Mouse (Mus musculus) heart, embryonic 11.5 days (tissue): ENCODE data around the gene Phf2. TPM values are rescaled to one million over a fixed set of nuclear protein-coding genes. Genes with fewer than 3 reads are reported as not detected.
A peak's percentile ranks its signal among the peaks of the same experiment; 100 is the strongest.

Source experiments
- ATAC-seq: fragments of 200-750 bp; cut with Nextera tagmentation; replicated peaks from 2 replicates; pipeline ENCODE4 v1.8.0; 2017; ENCODE audit warnings: moderate library complexity; ENCODE audit not compliant: insufficient number of reproducible peaks, low FRiP score, low TSS enrichment
- H3K27ac ChIP-seq: fragments of 300-500 bp; sonication (generic); 2 replicates; pipeline ENCODE4 v1.5.1; 2014; ENCODE audit warnings: mild to moderate bottlenecking, low read depth, low read length
- H3K27me3 ChIP-seq: fragments of 300-500 bp; sonication (generic); 2 replicates; pipeline ENCODE4 v1.6.1; 2014; ENCODE audit warnings: mild to moderate bottlenecking, low read length, mixed read lengths; ENCODE audit not compliant: control insufficient read depth, insufficient read depth
- H3K36me3 ChIP-seq: fragments of 300-500 bp; sonication (generic); 2 replicates; pipeline ENCODE4 v1.6.1; 2014; ENCODE audit warnings: mild to moderate bottlenecking, low read length, moderate library complexity, mixed read lengths; ENCODE audit not compliant: control insufficient read depth, insufficient read depth
- H3K4me1 ChIP-seq: fragments of 300-500 bp; sonication (generic); 2 replicates; pipeline ENCODE4 v1.6.1; 2014; ENCODE audit warnings: low read length; ENCODE audit not compliant: control insufficient read depth, insufficient read depth
- H3K4me2 ChIP-seq: fragments of 300-500 bp; sonication (generic); 2 replicates; pipeline ENCODE4 v1.6.1; 2014; ENCODE audit warnings: mild to moderate bottlenecking, moderate library complexity
- H3K4me3 ChIP-seq: fragments of 300-500 bp; sonication (generic); 2 replicates; pipeline ENCODE4 v1.5.1; 2014; ENCODE audit warnings: low read depth, low read length
- H3K9ac ChIP-seq: fragments of 300-500 bp; sonication (generic); 2 replicates; pipeline ENCODE4 v1.6.1; 2014; ENCODE audit warnings: mild to moderate bottlenecking, low read depth, low read length, moderate library complexity
- H3K9me3 ChIP-seq: fragments of 300-500 bp; sonication (generic); replicated peaks from 2 replicates; pipeline ENCODE4 v1.6.1; 2016; ENCODE audit warnings: low read length; ENCODE audit not compliant: control insufficient read depth
- WGBS: fragments of 180-500 bp; shearing (Covaris S2); extraction: QIAGEN DNeasy Blood & Tissue Kit; methylation state at CpG from one replicate; pipeline ENCODE4 v1.1.7; 2014; ENCODE audit not compliant: insufficient replicate concordance; 5-methylcytosine and 5-hydroxymethylcytosine counted together
- polyA plus RNA-seq: library from polyadenylated mRNA; unstranded; fragments of >200 nt; fragmentation: Nextera tagmentation; extraction: Ambion mirVana; gene quantifications from 2 replicates; pipeline ENCODE4 v1.2.1, GENCODE M21; 2014

Gene Phf2
- polyA plus RNA-seq, 1 experiment from 2014 or later, result 7.5 TPM

GRCm38 (mm10) chr13:48890260-48890960, 19.5 kb upstream of the Phf2 start:
- H3K27ac ChIP-seq, result no peak overlapping the region
- ATAC-seq, result no peak
- no peak overlapping the region for H3K9ac ChIP-seq
- H3K4me3 ChIP-seq, result no peak overlapping the region
- no peaks in the 10 kb centered on the region for H3K27me3 ChIP-seq
- no peaks in the 10 kb centered on the region for H3K9me3 ChIP-seq
- H3K4me2 ChIP-seq, result no peak overlapping the region
- H3K4me1 ChIP-seq, result no peaks in the 10 kb centered on the region
- H3K36me3 ChIP-seq, result peaks cover 41% of the 10 kb centered on the region
- 79% methylated on average over 4 of the region's 4 CpGs for WGBS

DNA sequence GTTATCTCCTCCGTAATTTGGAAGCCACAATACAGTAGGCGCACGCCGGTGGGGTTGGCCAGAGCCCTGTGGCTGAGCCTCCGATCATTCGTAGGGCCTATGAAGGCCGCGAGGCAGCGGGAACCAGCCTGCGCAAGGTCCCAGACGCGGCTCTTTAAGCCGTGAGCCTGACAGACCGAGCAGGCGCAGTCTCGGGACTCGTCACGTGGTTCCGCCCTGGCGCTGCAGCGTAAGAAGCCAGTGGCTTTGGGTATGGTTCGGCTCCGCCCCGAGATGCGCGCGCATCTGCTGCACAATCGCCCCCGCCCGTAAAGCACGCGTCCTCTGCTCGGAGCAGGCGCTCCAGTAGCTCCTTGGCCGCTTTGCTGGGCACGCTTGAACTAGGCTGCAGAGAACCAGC, 7.6 kb upstream of the Phf2 start:
- H3K4me3 ChIP-seq, result peak overlapping the region; percentile 37
- H3K9me3 ChIP-seq, result no peaks in the 10 kb centered on the region
- H3K27ac ChIP-seq, result peak overlapping the region; percentile 78
- H3K9ac ChIP-seq, result peak overlapping the region; percentile 76
- peaks cover 14% of the 10 kb centered on the region for H3K36me3 ChIP-seq
- peaks cover 6% of the 10 kb centered on the region; the same call in 1 of the 2 replicates for H3K4me1 ChIP-seq
- ATAC-seq, result peak; percentile 99
- H3K4me2 ChIP-seq, result peak overlapping the region; percentile 69
- no peaks in the 10 kb centered on the region for H3K27me3 ChIP-seq
- WGBS, result under 1% methylated on average over 36 of the region's 36 CpGs

DNA sequence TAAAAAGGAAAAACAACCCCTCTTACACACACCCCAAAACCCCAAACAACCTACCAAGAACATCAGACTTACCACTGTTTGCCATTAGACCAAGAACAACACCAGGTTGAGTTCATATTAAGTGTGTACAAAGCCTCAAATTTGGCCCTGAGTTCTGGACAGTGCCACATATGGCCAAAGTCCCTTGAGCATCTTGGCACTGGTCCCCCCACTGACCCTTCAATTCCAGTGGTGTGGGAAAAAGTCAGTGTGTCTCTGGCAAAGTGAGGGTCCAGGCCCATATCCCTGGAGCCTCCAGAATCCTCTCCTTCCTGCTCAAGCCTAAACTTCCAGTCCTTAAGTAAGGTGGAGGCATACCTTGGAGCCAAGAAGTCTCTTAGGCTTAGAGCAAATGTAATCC, 6.9 kb upstream of the Phf2 start:
- no peak overlapping the region for H3K4me3 ChIP-seq
- peak overlapping the region; percentile 76 for H3K9ac ChIP-seq
- peaks cover 14% of the 10 kb centered on the region; the same call in 1 of the 2 replicates for H3K36me3 ChIP-seq
- no peaks in the 10 kb centered on the region for H3K27me3 ChIP-seq
- no peak for ATAC-seq
- no peaks in the 10 kb centered on the region for H3K9me3 ChIP-seq
- peak overlapping the region; percentile 69 for H3K4me2 ChIP-seq
- H3K27ac ChIP-seq, result no peak overlapping the region
- peaks cover 6% of the 10 kb centered on the region; the same call in 1 of the 2 replicates for H3K4me1 ChIP-seq

- Histone ChIP-seq H3K27ac (no peak overlapping the region), H3K36me3 (0 out of 2 replicates have a peak, but pooled peaks cover 2% of the 10 kb centered on the region), H3K9me3 (no peaks in the 10 kb centered on the region), H3K4me3 (no peak overlapping the region), H3K27me3 (no peaks in the 10 kb centered on the region), H3K4me1 (peaks cover 23% of the 10 kb centered on the region), H3K9ac (no peak overlapping the region), H3K4me2 (no peak overlapping the region)
- no peak for ATAC-seq
- WGBS, result 66% methylated on average over 5 of the region's 5 CpGs
These were observed 1.8 kb upstream of the Phf2 start for GRCm38 (mm10) chr13:48872726-48873125.

DNA sequence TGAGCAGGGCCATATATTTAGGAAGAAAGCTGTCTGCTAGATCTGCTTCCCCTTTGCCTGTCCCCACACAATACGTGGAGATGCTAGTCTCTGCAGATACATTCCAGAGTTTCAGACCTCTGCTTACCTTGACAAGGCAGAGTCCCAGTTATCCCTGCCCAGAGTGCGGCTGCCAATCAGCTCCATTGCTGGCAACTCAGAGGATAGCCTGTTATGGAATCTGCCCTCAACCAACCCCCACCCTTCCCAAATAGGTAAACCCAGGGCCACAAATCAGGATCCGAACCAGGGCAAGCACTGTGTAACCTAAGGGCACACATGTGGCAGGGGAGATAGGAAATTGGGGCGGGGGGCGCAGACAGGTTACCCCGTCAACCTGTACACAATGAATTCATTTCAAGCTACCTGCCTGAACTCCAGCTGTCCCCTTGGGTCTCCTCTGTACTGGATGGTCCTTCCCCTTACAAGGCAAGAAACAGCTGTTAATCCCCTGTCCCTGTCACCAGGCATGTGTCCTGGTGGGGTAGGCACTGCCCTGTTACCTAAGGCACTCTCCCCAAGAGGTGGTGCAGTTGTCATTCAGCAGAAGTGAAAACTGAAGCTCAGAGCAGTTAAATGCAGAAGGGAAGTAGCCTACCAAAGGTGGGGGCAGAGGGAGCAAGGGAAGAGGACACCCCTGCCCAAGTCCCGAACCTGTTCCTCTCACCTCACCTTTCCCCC, 1.1 kb upstream of the Phf2 start:
- Histone ChIP-seq H3K27me3 (no peaks in the 10 kb centered on the region), H3K4me2 (peak overlapping the region; percentile 96), H3K4me3 (peak overlapping the region; percentile 93), H3K27ac (no peak overlapping the region), H3K36me3 (0 out of 2 replicates have a peak, but pooled peaks cover 2% of the 10 kb centered on the region), H3K9ac (peak overlapping the region; percentile 98), H3K4me1 (peaks cover 25% of the 10 kb centered on the region), H3K9me3 (no peaks in the 10 kb centered on the region)
- 65% methylated on average over 7 of the region's 7 CpGs for WGBS
- no peak for ATAC-seq

DNA sequence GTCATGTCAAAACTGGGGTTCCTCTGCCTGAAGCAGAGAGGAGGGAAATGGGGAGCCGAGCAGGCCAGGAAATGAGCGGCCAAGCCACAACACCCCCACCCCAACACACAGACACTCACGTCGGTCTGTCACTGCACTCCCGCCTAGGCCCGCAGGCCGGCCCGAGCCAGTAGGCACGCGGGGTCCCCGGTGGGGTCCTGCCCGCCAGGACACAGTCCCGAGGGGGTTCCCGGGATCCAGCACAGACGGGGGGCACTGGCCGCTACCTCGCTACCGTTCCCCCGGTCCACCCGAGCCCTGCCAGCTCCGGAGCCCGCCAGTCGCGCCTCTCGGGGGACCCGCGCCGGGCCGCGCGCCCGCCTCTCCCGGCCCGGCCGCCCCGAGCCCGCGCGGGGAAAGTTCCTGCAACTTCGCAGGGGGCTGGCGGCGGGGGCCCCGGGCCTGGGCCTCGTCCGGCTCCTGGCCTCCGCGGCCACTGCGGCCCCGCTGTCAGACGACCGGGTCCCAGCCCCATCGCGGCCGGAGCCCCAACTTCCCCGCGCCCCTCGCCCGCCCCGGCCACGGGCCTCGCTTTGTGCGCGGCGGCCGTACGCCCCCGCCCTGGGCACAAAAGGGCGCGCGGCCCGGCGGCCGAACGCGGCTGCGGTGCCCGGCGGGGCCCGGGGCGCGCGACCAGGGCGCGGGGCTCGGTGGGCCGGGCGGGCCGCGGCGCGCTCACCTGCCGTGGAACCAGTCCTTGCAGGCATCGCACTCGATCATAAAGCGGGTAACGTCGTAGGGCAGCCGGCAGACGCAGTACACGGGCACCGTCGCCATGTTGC, 759 bp downstream of the Phf2 start:
- peaks cover 27% of the 10 kb centered on the region for H3K4me1 ChIP-seq
- peak overlapping the region; percentile 98 for H3K9ac ChIP-seq
- ATAC-seq, result 0 out of 2 replicates have a peak, but pooled peaks have one; percentile 19

DNA sequence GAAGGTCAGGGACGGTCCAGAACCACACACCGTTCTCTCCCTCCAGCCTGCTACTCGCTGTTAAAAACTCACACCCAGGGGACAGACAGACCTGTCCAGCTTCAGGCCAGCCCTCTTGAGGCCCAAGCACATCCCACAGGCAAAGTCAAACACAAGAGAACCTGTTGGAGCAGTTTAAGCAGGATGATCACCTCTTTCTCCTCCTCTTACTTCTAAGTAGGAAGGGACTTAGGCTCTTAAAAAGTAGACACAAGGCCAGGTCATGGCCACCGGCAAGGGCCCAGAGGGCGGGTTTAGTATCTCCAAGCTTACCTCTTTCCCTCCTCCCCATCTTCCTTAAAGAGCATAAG, 1.3 kb downstream of the Phf2 start:
- Histone ChIP-seq H3K27ac (peak overlapping the region; percentile 80), H3K4me2 (peak overlapping the region; percentile 96), H3K36me3 (no peaks in the 10 kb centered on the region), H3K4me1 (peaks cover 27% of the 10 kb centered on the region), H3K9me3 (no peaks in the 10 kb centered on the region), H3K9ac (peak overlapping the region; percentile 98), H3K4me3 (peak overlapping the region; percentile 93), H3K27me3 (no peaks in the 10 kb centered on the region)
- 12% methylated on average over 5 of the region's 5 CpGs for WGBS
- ATAC-seq, result 0 out of 2 replicates have a peak, but pooled peaks have one; percentile 5

More for the DNA sequence above, 759 bp downstream of the Phf2 start:
- H3K4me3 ChIP-seq, result peak overlapping the region; percentile 93
- no peaks in the 10 kb centered on the region for H3K36me3 ChIP-seq
- no peaks in the 10 kb centered on the region for H3K9me3 ChIP-seq
- peak overlapping the region; percentile 80 for H3K27ac ChIP-seq
- peak overlapping the region; percentile 96 for H3K4me2 ChIP-seq
- no peaks in the 10 kb centered on the region for H3K27me3 ChIP-seq
- WGBS, result 1% methylated on average over 85 of the region's 102 CpGs

- 35% methylated on average over 5 of the region's 5 CpGs for WGBS
- Histone ChIP-seq H3K4me2 (peak overlapping the region; percentile 96), H3K9me3 (no peaks in the 10 kb centered on the region), H3K27me3 (no peaks in the 10 kb centered on the region), H3K9ac (peak overlapping the region; percentile 98), H3K36me3 (no peaks in the 10 kb centered on the region), H3K4me1 (peaks cover 27% of the 10 kb centered on the region), H3K4me3 (peak overlapping the region; percentile 93), H3K27ac (no peak overlapping the region; the same call in 1 of the 2 replicates)
- no peak for ATAC-seq
These were observed 1.8 kb downstream of the Phf2 start for GRCm38 (mm10) chr13:48869088-48869487.
